Mouse (Mus musculus) limb, embryonic 15.5 days (tissue): ENCODE data around the gene Cd300lg. TPM values are rescaled to one million over a fixed set of nuclear protein-coding genes. Genes with fewer than 3 reads are reported as not detected.

Source experiments
- ATAC-seq: fragments of 200-750 bp; cut with Nextera tagmentation; 2 replicates; pipeline ENCODE4 v1.8.0; 2017; ENCODE audit warnings: low read depth, moderate TSS enrichment; ENCODE audit not compliant: insufficient number of reproducible peaks, low FRiP score, low TSS enrichment
- H3K27ac ChIP-seq: fragments of 300-500 bp; sonication (generic); 2 replicates; pipeline ENCODE4 v1.5.1; 2015; ENCODE audit warnings: moderate library complexity, mild to moderate bottlenecking, inconsistent platforms
- H3K27me3 ChIP-seq: fragments of 300-500 bp; sonication (generic); 2 replicates; pipeline ENCODE4 v1.6.1; 2015; ENCODE audit warnings: inconsistent platforms
- H3K36me3 ChIP-seq: fragments of 300-500 bp; sonication (generic); 2 replicates; pipeline ENCODE4 v1.6.1; 2015; ENCODE audit warnings: inconsistent platforms
- H3K4me1 ChIP-seq: fragments of 300-500 bp; sonication (generic); 2 replicates; pipeline ENCODE4 v1.6.1; 2015; ENCODE audit warnings: inconsistent platforms
- H3K4me2 ChIP-seq: fragments of 300-500 bp; sonication (generic); 2 replicates; pipeline ENCODE4 v1.6.1; 2015; ENCODE audit warnings: mild to moderate bottlenecking, inconsistent platforms
- H3K4me3 ChIP-seq: fragments of 300-500 bp; sonication (generic); 2 replicates; pipeline ENCODE4 v1.5.1; 2015; ENCODE audit warnings: mild to moderate bottlenecking, inconsistent platforms
- H3K9ac ChIP-seq: fragments of 300-500 bp; sonication (generic); 2 replicates; pipeline ENCODE4 v1.6.1; 2015; ENCODE audit warnings: inconsistent platforms
- H3K9me3 ChIP-seq: fragments of 300-500 bp; sonication (generic); 2 replicates; pipeline ENCODE4 v1.6.1; 2016; ENCODE audit warnings: inconsistent platforms
- WGBS: fragments of 180-500 bp; shearing (Covaris S2); methylation state at CpG from one replicate; pipeline ENCODE4 v1.1.7; 2015; 5-methylcytosine and 5-hydroxymethylcytosine counted together
- polyA plus RNA-seq: library from polyadenylated mRNA; unstranded; fragments of >200 nt; fragmentation: Nextera tagmentation; extraction: Ambion mirVana; gene quantifications from 2 replicates; pipeline ENCODE4 v1.2.1, GENCODE M21; 2015

The Cd300lg gene
- 2.2 and 2.4 TPM in 2 replicates for polyA plus RNA-seq

DNA sequence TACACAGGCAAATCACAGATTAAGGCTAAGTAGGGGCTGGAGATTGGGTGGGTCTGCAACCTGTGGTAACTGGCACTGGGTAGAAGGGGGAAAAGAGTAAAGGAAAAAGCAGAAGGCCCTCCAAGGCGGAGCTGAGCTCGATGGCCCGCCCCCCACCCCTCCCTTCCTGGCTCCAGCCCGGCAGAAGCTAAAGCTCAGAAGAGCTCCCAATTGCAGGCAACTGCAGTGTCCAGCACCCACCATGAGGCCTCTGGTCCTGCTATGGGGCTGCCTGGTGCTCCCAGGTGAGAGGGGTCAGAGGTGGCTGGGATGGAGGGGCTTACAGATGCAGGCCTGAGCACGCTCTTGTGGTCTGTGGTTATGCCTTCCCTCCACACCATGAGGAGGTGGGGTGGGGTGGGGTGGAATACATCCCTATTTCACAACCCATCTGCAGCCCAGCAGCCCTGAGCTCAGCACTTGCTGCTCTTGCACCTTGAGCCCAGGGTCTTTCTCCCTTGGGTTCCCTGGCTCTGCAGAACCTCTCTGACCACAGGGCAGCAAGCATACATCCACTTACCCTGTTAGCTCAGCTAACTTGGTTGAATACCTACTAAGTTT lies at the start of gene Cd300lg:
Gene Cd300lg (plus strand): TSS at position 160 of the 600 bp plus-strand sequence.
- 57% methylated on average over 5 of the region's 5 CpGs for WGBS
- Histone ChIP-seq H3K4me2 (no peak within 1 kb of the TSS), H3K27ac (no peak within 1 kb of the TSS)

DNA sequence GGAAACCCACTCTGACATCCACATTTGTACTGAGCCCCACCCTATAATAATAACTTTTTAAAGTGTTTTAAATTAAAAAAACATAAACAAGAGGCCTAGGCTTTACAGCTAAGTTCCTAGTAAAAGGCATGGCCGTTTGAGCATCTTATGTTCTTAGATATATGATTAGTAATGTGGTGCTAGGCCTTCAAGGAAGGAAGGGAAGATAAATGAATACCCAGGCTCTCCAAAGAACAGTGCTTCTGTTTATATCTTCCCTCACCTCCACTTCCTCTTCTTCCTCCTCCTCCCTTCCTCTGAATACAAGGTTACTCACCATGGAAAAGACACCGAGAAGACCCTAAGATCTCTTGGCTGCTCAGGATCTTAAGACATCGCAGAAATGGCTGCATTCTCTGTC lies 49.5 kb upstream of the Cd300lg start:
- H3K27ac ChIP-seq: no peak overlapping the region
- WGBS: 69% methylated on average over 3 of the region's 3 CpGs
- no peak overlapping the region for H3K4me3 ChIP-seq
- H3K9me3 ChIP-seq: no peaks in the 10 kb centered on the region
- H3K4me1 ChIP-seq: no peaks in the 10 kb centered on the region
- no peak overlapping the region for H3K9ac ChIP-seq
- no peak for ATAC-seq
- H3K27me3 ChIP-seq: no peaks in the 10 kb centered on the region
- no peak overlapping the region for H3K4me2 ChIP-seq
- H3K36me3 ChIP-seq: no peaks in the 10 kb centered on the region

More for the DNA sequence above, at the start of gene Cd300lg:
- Histone ChIP-seq H3K9ac (no peak within 1 kb of the TSS), H3K27me3 (no peaks in the 10 kb centered on the region), H3K36me3 (no peaks in the 10 kb centered on the region), H3K9me3 (no peaks in the 10 kb centered on the region), H3K4me1 (0 out of 2 replicates have a peak, but pooled peaks cover 2% of the 10 kb centered on the region), H3K4me3 (no peak within 1 kb of the TSS)
- ATAC-seq: no peak

DNA sequence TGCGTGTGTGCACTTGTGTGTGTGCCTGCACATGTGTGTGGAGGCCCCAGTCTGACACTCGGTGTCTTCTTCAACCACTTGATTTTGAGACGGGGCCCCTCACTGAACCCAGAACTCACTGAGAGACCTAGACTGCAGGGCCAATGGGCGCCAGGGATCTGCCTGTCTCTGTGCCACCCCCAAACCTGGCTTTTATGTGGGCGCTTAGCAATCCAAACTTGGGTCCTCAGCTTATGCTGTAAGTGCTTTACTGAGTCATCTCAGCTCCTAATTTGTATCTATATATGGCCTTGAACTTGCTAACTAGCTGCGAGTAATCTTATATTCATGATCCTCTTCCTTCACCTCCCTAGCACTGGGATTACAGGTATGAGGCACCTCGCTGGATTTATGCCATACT lies 48.9 kb upstream of the Cd300lg start:
- no peaks in the 10 kb centered on the region for H3K4me1 ChIP-seq
- no peak overlapping the region for H3K9ac ChIP-seq
- no peaks in the 10 kb centered on the region for H3K27me3 ChIP-seq
- no peak for ATAC-seq
- no peak overlapping the region for H3K27ac ChIP-seq
- WGBS: 88% methylated on average over 7 of the region's 7 CpGs
- H3K4me3 ChIP-seq: no peak overlapping the region
- H3K36me3 ChIP-seq: no peaks in the 10 kb centered on the region
- H3K4me2 ChIP-seq: no peak overlapping the region
- H3K9me3 ChIP-seq: no peaks in the 10 kb centered on the region

DNA sequence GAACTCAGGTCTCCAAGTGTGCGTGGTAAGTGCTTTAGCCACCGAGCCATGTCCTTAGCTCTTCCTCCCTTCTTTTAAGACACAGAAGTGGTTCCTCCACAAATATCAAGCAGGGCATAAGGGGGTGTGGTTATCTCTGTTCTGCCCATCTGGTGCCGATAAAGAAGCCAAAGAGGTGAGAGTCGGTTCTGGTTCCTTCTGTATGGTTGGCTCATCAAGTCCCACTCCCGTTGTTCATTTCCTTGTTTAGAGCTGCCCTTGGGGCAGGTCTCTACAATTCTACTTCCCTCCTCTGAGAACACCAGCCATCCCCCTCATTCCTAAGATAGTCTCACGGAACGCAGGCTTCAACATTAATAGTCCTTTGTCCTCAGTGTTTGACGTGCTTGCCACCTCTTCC lies 47.2 kb upstream of the Cd300lg start:
- Histone ChIP-seq H3K4me2 (no peak overlapping the region), H3K27ac (no peak overlapping the region), H3K4me3 (no peak overlapping the region), H3K9me3 (no peaks in the 10 kb centered on the region), H3K9ac (no peak overlapping the region), H3K4me1 (no peaks in the 10 kb centered on the region), H3K36me3 (no peaks in the 10 kb centered on the region), H3K27me3 (no peaks in the 10 kb centered on the region)
- no peak for ATAC-seq
- 52% methylated on average over 8 of the region's 8 CpGs for WGBS

DNA sequence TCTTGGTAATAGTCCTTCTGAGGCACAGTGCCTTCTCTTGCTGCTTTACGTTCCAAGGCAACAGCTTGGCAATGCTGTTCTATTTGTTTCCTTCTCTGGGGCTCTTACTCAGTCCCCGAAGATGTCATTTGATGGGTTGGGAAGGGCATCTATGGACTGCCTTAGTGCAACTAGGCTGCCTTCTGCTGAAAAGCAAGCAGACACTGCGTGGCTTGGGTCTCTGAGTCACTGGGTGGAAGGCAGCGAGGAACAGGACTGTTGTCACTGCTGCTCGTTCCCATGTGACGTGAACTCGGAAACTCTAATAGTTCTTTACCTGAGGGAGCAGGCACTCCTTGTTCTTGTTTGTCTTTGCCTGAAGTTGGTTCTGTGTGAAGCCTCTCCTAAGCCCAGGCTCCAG lies 45.4 kb upstream of the Cd300lg start:
- Histone ChIP-seq H3K27me3 (no peaks in the 10 kb centered on the region), H3K27ac (no peak overlapping the region), H3K4me1 (no peaks in the 10 kb centered on the region), H3K36me3 (no peaks in the 10 kb centered on the region), H3K4me3 (no peak overlapping the region), H3K4me2 (no peak overlapping the region), H3K9me3 (no peaks in the 10 kb centered on the region), H3K9ac (no peak overlapping the region)
- 87% methylated on average over 7 of the region's 7 CpGs for WGBS
- ATAC-seq: no peak

DNA sequence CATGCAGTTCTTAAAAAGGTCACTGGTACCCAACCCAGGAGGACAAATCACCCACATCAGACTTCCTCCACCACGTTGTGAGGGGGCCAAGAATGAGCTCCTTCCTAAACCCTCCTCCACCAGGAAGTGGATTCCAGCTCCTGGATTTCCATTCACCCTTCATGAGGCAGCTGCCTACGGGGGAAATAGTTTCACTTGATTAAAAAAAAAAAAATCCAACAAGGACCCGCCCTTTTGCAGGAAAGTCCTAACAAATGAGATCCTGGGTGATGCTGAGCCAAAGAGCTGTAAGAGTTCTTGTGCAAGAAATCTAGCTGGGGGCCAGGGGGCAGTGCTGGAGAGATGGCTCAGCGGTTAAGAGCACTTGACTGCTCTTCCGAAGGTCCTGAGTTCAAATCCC lies 43.1 kb upstream of the Cd300lg start:
- WGBS: 39% methylated on average over 5 of the region's 5 CpGs
- ATAC-seq: no peak
- no peaks in the 10 kb centered on the region for H3K4me1 ChIP-seq
- H3K27ac ChIP-seq: no peak overlapping the region
- no peak overlapping the region for H3K4me2 ChIP-seq
- H3K9ac ChIP-seq: no peak overlapping the region
- H3K9me3 ChIP-seq: no peaks in the 10 kb centered on the region
- H3K36me3 ChIP-seq: no peaks in the 10 kb centered on the region
- H3K4me3 ChIP-seq: no peak overlapping the region
- H3K27me3 ChIP-seq: no peaks in the 10 kb centered on the region

DNA sequence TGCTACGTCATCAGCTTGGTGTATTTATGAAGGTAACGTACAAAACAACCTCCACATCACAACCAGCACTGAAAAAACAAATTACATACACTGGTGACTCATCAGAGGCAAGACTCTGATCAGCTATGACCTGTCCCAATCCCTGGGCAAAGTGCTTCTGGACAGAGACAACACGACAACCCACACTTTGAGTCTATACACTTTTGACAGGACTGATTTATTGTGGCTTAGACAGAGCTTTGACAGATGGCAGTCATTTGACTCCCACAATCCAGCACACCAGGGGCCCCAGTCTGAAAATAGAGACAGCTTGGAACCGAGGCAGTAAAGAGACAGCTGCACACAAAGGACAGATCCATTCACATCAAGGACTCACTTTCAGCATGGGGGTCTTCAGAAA lies 41.8 kb upstream of the Cd300lg start:
- H3K9me3 ChIP-seq: no peaks in the 10 kb centered on the region
- 57% methylated on average over 4 of the region's 4 CpGs for WGBS
- no peaks in the 10 kb centered on the region for H3K4me1 ChIP-seq
- no peak for ATAC-seq
- no peak overlapping the region for H3K9ac ChIP-seq
- no peaks in the 10 kb centered on the region for H3K27me3 ChIP-seq
- no peak overlapping the region for H3K4me2 ChIP-seq
- H3K36me3 ChIP-seq: no peaks in the 10 kb centered on the region
- H3K27ac ChIP-seq: no peak overlapping the region
- no peak overlapping the region for H3K4me3 ChIP-seq

DNA sequence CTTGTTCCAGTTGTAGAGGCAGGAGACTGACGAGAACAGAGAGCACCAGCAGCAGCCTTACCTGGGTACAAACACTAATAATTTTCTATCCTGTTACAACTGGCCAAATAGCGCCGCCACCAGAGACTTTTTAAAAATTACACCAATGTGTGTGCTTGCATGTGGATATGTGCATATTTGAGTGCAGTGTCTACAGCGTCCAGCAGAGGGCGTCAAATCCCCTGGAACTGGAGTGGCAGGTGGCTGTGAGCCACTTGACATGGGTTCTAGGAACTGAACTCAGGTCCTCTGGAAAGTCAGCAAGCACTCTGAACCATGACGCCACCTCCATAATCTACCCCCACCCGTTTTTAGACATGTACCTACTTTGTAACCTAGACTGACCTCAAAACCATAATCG lies 37.1 kb upstream of the Cd300lg start:
- Histone ChIP-seq H3K9ac (no peak overlapping the region), H3K4me2 (no peak overlapping the region), H3K4me3 (no peak overlapping the region), H3K27me3 (no peaks in the 10 kb centered on the region), H3K27ac (no peak overlapping the region), H3K4me1 (no peaks in the 10 kb centered on the region), H3K9me3 (no peaks in the 10 kb centered on the region), H3K36me3 (peaks cover 13% of the 10 kb centered on the region; the same call in 1 of the 2 replicates)
- 89% methylated on average over 8 of the region's 8 CpGs for WGBS
- ATAC-seq: no peak

DNA sequence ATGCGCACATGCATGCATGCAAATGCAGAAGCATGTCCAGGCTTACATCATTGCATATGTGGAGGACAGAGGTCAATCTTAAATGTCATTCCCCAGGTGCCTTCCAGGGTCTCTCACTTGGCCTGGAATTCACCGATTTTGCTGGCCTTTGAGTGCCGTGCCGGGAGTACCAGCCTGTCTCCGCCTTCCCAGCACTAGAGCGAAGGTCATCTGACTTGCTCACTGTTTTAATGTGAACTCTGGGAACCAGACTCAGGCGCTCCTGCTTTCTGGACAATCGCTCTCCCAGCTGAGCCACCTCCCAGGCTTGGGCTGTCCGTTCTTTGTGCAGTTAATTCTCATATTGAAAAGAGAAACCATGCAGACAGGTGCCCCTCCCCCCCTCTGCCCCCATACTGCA lies 35.0 kb upstream of the Cd300lg start:
- no peaks in the 10 kb centered on the region for H3K9me3 ChIP-seq
- H3K27me3 ChIP-seq: no peaks in the 10 kb centered on the region
- no peak overlapping the region for H3K4me3 ChIP-seq
- H3K9ac ChIP-seq: no peak overlapping the region
- peaks cover 13% of the 10 kb centered on the region; the same call in 1 of the 2 replicates for H3K36me3 ChIP-seq
- WGBS: 77% methylated on average over 9 of the region's 9 CpGs
- no peak for ATAC-seq
- no peak overlapping the region for H3K27ac ChIP-seq
- no peak overlapping the region for H3K4me2 ChIP-seq
- peaks cover 10% of the 10 kb centered on the region; the same call in 1 of the 2 replicates for H3K4me1 ChIP-seq

DNA sequence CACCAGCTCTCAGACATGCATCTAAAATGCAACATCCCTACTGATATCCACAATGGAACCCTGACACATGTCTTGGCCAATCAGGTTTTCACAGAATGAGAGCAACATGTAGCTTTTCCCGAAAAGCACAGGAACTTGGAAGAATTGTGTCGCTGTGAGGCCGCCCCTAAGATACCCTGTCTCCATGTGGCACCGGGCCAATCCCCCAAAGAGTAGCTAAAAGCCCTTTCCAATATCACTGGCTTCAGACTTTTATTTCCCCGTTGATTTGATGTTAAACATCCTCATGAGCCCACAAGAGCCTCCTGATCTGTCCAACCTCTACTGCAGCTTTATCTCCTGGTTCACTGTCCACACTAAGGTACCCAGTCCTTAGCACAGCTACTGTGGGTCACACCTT lies 34.6 kb upstream of the Cd300lg start:
- ATAC-seq: no peak
- WGBS: 88% methylated on average over 5 of the region's 5 CpGs
- H3K4me1 ChIP-seq: peaks cover 10% of the 10 kb centered on the region; the same call in 1 of the 2 replicates
- no peak overlapping the region for H3K9ac ChIP-seq
- H3K27ac ChIP-seq: no peak overlapping the region
- no peak overlapping the region for H3K4me3 ChIP-seq
- H3K36me3 ChIP-seq: peaks cover 13% of the 10 kb centered on the region; the same call in 1 of the 2 replicates
- H3K9me3 ChIP-seq: no peaks in the 10 kb centered on the region
- no peaks in the 10 kb centered on the region for H3K27me3 ChIP-seq
- H3K4me2 ChIP-seq: no peak overlapping the region

DNA sequence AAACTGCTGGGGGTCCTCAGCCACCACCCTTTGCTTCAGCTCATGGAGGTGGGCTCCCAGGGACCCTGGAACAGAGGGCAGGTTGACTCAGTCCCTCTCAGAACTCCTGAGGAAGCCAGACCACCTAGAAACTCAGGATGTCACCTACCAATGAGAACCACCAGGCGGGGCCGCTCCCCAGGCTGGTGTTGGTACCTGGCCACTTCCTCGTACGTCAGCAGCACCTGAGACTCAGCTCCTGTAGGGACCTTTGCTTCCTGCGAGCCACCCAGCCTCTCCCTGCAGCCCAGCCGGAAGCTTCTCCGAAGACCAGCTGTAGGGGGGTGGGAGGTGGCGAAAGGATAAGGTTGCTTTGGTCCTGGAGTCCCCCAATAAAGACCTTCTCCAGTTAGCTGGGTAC lies 32.9 kb upstream of the Cd300lg start:
- 88% methylated on average over 8 of the region's 8 CpGs for WGBS
- Histone ChIP-seq H3K9ac (no peak overlapping the region), H3K4me3 (no peak overlapping the region), H3K27me3 (no peaks in the 10 kb centered on the region), H3K4me2 (no peak overlapping the region), H3K9me3 (no peaks in the 10 kb centered on the region), H3K27ac (no peak overlapping the region), H3K36me3 (peaks cover 22% of the 10 kb centered on the region), H3K4me1 (peaks cover 10% of the 10 kb centered on the region; the same call in 1 of the 2 replicates)
- ATAC-seq: no peak

DNA sequence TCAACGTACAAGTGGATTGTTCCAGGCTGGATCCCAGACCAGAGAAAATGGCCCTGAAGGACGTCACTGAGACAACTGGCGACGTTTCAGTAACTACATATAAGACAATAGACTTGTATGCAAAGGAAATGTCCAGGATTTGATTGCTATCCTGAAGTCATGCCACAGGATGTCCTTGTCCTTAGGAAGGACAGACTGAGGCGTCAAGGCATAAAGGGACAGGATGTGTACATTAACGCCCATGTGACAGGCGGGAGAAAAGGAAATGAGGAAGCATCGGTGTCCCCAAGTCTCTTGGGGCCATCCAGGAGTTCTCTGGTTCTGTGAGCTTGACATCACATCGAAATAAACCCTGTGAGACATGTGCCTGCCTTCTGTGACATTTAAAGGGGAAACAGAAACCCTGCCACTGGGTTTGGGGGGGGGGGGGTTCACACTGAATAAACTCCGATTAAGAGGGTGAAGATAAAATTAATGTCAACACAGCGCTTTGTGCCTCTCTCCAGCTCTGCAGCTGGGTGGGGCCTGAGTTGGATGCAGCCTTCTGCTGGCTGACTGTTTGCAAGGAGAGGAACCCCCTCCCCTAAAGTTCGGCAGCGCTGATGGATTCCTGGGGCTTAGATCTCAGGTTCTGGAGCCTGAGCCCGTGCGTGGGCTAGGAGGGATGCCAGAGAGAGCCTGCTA lies 32.2 kb upstream of the Cd300lg start:
- Histone ChIP-seq H3K9ac (no peak overlapping the region), H3K4me3 (no peak overlapping the region), H3K9me3 (no peaks in the 10 kb centered on the region), H3K36me3 (peaks cover 22% of the 10 kb centered on the region), H3K27me3 (no peaks in the 10 kb centered on the region), H3K4me1 (peaks cover 10% of the 10 kb centered on the region; the same call in 1 of the 2 replicates), H3K27ac (peak overlapping the region; percentile 5; the same call in 1 of the 2 replicates), H3K4me2 (no peak overlapping the region)
- WGBS: 80% methylated on average over 15 of the region's 15 CpGs
- no peak for ATAC-seq
